Mouse (Mus musculus): ENCODE results near the gene Shisa4. TPM values are rescaled to one million over a fixed set of nuclear protein-coding genes. Genes with fewer than 3 reads are reported as not detected.

Shisa4 gene
- polyA plus RNA-seq, 1 experiment from 2014 or later = 14.5 TPM

DNA sequence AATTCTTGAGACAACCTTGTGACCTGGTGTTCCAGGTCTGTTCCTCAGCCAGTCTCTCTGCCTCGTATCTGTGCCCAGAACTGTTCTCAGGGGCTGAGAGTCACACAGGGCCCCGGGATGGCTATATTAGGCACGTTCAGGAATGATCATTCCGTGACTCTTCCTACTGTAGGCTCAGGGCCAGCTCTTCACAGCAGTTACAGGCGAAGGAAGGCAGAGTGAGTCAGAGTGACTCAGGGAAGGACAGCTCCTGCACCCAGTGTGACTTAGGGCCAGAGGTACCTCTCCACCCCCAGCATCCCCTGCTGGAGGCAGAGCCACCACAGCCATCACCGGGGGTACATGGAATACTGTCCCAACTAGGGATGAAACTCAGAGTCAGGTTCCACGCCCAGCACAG is 8.0 kb downstream of the Shisa4 start:
- DNase-seq (ENCODE audit: low spot score) = no peak

DNA sequence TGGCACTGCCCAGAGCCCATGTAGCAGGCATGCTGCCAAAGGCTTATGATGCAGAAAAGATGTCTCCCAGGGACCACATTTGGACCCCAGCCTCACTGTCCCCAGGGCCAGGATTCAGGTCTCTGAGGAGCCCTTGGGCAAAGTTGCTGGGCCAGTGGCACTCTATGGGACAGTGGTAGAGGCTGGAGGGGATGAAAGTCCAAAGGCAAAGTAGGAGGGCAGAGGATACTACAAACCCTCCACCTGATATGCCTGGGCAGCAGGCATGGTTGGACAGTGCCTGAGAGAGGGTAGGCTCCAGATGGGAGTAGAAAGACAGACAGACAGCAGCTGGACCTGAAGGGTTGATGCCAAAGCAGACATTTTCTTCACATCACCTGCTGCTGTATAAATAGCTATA is 8.7 kb downstream of the Shisa4 start:
- DNase-seq (ENCODE audit: low spot score) = no peak

DNA sequence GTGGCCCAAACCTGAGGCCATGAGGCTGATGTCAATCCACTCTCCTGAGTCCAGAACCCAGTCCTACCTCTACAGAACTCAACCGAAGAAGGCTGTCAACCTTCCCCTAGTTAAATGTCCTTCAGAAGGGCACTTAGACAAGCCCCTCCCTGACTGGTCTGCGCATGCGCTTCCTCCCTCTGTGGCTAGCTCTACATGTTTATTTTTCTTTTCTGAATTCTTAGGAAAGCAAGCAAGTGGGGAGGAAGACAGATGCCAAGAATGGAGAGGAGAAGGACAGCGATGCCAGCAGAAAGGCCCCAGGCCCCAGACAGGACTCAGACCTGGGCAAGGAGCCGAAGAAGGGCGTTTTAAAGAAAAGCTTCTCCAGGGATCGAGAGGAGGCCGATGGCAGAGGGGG is 11.6 kb downstream of the Shisa4 start:
- DNase-seq (ENCODE audit: low spot score) = no peak

DNA sequence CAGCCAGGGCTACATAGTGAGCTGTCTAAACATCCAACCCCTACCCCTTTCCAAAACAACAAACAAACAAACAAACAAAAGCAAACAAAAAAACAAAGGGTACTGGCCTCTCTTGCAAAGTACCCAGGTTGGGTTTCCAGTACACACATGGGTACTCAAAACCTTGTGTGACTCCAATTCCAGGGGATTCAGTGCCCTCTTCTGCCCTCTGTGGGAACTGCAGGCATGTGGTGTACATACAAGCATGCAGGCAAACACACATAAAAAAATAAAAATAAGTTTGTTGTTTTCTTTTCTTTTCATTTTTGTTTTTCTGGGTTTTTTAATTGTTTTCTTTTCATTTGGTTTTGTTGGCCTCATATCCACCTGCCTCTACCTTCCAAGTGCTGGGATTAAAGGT is 12.9 kb downstream of the Shisa4 start:
- no peak for DNase-seq (ENCODE audit: low spot score)

DNA sequence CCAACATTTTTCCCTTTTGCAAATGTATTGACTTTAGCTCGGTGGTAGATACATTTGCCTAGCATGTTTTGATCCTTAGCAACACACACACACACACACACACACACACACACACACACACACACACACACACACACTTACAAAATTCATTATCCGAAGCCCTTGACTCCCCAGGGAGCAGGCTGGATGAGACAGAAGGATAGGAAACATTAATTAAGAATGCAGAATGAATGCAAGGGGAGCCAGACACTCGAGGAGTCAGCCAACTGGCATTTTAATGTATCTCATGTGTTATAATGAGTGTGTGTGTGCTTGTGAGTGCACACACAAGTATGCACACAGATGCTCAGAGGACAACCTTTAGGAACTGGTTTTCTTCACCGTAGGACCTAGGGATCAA is 13.5 kb downstream of the Shisa4 start:
- DNase-seq (ENCODE audit: low spot score) = no peak

DNA sequence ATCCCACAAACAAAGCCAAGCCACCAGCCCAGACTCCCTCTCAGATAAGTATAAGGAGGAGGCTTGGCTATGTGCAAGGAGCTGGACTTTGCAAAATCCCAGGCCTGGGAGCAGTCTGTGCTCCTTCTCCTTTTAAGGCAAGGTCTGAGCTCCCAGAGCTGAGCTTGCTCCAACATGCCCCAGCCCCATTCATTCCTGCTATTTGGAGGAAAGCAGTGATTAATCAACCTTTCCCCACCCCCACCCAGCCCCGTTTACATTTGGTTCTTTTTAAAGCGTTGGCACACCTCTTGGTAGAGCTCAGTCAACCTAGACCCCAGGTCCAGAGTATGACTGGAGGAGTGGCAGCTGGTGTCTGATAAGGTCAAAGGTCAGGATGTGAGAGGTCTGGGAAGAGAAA is 16.0 kb downstream of the Shisa4 start:
- no peak for DNase-seq (ENCODE audit: low spot score)

DNA sequence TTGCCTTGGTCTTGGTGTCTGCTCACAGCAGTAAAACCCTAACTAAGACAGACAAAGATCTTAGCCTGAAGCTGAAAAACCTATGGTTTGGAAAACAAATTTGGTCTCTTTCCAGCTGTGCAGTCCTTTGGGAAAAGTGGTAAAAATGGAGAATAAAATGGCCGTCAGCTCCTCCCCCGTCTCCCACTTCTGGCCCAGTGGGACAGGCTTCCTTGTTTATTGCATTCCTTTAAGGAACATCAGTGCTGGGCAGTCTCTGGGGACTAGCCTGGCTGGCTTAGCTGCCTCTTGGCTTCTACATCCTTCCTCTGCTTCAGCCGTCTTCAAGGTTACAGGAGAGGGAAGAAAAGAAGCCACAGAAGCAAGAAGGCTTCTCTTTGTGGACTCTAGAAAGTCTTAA is 23.1 kb downstream of the Shisa4 start:
- DNase-seq (ENCODE audit: low spot score) = no peak

DNA sequence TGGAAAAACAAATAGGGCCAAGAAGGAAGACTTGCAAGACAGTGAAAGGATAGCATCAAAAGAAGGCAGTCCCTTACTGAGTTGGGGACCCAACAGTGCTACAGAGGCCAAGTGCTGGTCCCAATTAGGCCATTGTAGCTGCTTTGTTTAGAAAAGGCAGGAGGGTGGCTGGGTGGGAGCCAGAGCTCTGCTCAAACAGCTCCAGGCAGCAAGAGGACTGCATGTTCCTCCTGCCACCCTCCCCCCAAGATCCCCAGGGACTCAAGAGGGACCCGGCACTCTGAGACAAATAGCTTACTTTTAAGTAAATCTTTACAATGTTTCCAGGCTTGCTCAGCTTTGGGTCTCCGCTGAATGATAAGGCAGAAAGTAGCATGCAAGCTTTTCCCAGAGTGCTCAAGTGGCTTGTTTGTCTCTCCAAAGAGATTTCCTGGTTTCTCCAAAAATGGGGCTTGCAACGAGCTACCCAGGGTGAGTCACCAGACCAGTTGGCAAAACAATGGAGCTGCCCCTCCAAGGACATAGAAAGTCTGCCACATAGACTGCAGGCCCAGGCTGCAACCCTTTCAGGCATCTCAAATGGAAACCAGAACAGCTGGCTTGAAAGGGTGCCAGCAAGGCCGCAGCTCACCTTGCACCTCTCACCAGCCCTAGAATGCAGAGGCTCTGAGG is 27.4 kb downstream of the Shisa4 start:
- no peak for DNase-seq (ENCODE audit: low spot score)

DNA sequence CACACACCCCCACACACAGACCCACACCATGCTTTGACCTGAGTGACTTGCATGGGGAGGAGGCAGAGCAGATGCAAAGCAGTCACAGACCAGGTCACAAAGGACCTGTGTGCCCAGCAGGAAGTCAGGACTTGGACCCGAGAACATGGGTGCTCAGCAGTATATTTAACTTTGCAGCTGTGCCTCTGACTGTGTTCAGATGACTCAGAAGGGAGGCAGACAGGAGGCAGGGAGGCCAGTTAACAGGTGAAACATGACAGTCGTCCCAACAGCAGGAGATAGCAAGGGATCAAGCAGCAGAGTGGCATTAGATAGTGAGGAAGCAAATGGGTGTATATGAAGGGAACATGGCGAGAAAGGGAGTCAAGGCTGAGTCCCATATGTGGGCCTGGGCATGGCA is 28.1 kb downstream of the Shisa4 start:
- DNase-seq (ENCODE audit: low spot score) = no peak

DNA sequence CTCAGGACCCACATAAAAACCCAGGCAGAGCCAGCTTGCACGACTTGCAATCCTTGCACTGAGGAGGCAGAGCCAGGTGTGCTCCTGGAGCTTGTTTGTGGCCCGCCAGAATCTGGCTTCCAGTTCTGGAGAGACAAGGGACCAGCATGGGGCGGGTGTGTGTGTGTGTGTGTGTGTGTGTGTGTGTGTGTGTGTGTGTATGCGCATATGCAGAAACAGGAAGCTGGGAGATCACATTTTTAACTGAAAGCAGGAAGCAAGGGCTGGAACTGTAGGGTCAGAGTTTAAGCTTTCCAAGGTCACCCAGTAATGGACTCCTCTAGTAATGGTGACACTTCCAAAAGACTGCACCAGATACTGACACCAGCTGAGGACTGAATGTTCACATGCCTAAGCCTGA is 31.0 kb downstream of the Shisa4 start:
- DNase-seq (ENCODE audit: low spot score) = no peak

DNA sequence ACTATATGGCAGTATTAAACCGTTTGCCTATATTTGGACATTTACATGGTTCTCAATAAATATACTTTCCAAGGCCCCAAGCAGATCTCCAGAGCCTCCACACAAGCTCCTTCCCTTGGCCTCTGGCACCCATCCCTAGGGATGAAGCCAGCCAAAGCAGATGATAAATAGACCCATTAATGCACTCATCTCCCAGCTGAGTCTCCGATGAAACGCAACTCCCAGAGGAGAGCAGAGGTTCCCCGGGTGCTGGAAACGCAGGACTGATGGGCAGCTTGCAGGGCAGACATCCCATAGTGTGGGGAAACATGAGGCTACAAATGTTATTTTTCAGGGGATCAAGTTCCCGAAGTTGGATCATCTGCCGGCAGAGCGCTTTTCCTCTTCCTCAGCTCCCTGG is 33.1 kb downstream of the Shisa4 start:
- no peak for DNase-seq (ENCODE audit: low spot score)

DNA sequence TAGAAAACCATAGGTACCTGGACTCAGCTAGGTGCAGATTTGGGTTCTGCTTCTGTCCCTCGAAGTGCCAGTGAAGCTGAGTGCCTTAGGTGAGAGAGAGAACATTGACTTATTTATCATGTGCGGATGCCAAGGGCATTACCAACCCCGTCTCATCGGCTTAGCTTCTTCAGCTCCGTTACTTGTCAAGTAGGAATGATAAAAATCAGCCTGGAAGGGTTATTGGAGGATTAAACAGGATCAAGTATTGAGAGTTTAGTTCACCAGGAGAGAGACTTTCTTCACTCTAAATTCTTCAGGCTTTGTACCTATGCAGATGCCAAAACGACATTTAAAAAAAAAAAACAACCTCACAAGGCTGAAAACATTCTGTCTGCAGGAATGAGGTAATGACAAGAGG is 44.5 kb downstream of the Shisa4 start:
- DNase-seq (ENCODE audit: low spot score) = no peak

DNA sequence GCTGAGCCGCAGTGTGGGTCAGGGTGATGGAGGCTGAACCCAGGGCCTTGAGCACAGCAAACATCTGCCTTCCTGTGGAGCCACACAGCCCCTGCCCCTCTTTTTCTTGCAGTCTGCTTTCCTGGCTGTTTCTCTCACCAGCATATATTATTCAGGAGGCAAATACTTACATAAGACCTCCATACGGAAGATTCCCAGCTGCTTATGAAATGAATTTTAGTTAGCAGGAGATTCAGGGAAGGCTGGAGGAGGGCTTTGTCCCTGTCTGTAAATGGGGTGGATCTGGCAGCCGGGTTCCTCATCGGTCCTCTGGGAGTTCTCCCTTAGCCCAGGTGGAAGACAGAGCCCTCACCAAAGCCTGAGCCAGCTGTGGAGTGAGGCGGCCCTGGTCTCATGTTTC is 46.7 kb downstream of the Shisa4 start:
- DNase-seq (ENCODE audit: low spot score) = no peak

DNA sequence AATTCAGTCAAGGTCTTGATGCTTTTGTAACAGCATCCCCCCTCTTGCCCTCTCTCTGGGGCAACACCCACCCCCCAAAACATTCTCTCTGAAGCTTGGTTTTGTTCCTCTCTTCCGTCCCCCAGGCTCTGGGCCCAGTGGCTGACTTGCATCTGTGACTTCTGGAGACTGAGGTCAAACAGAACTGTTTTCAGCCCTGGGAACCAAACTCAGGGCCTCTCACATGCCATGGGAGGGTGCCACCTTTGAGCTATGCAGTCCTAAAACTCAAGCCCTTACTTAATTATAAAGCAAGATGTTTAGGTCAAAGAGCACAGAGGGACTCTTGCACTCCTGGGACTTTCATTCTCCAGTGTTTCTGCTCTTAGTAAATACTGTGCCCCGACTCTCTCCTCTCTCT is 49.1 kb downstream of the Shisa4 start:
- no peak for DNase-seq (ENCODE audit: low spot score)

DNA sequence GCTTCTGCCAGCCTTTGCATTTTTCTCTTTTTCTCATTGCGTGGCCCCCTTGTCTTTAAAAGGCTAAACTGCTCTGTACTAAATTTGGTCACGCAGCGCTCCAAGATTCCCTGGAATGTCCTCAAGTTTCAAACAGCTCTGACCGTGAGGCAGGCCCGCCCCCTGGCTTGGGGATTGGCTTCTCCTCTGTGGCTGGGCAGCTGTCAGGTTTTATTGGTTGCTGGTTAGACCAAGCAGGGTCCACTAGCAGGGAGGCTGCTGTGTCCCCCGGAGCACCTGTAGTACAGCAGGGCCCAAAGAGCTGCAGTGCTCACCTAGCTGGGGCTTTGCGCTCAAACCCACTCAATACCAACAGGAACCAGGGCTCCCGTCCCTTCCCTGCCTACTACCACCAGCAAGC is 50.5 kb downstream of the Shisa4 start, which contains the start of gene Lmod1:
TSS of gene Lmod1 (plus strand) at position 237 of the 400 bp plus-strand sequence.
- DNase-seq (ENCODE audit: low spot score) = no peak

DNA sequence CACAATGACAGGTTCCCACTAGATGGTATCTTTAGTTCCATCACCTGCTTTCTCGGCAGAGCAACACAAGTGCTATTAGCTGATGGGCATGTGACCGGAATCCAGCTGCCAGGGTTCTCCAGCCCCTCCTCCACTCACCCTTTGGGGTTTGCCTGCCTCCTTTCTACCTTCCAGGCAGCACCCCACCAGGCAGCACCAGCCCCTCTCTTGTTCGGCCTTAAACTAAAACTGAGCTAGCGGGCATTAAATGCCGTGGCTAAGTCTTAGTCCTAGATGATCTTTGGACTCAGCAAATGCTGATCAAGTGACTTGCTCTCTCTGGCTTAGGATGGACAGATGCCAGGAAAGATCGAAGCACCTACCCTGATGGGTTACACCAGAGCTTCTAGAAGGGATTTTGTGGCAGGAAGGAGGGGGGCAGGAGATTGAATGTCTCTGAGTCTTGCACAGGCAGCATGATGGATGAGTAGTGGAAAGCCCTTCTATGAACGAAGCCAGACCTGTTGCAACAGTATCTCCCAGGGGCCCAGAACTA is 51.6 kb downstream of the Shisa4 start:
- no peak for DNase-seq (ENCODE audit: low spot score)

Other genes with a start within 250 kb of the Shisa4 start
- 108 and 118 TPM in 2 replicates for gene Ptpn7, start 242.5 kb downstream of the Shisa4 start, polyA plus RNA-seq (2015; fragmentation: Nextera tagmentation; extraction: Ambion mirVana)
- gene Arl8a, start 228.4 kb downstream of the Shisa4 start, polyA plus RNA-seq (2015; fragmentation: Nextera tagmentation; extraction: Ambion mirVana) = 32.6 and 34.8 TPM in 2 replicates
- gene Gpr37l1, start 207.6 kb downstream of the Shisa4 start, polyA plus RNA-seq (2015; fragmentation: Nextera tagmentation; extraction: Ambion mirVana) = 0.09 and 0.13 TPM in 2 replicates
- gene Elf3, start 116.7 kb downstream of the Shisa4 start, polyA plus RNA-seq (2015; fragmentation: Nextera tagmentation; extraction: Ambion mirVana) = 4.4 and 5.0 TPM in 2 replicates
- gene Rnpep, start 91.2 kb downstream of the Shisa4 start, polyA plus RNA-seq (2015; fragmentation: Nextera tagmentation; extraction: Ambion mirVana) = 58.1 and 66.1 TPM in 2 replicates
- 235 TPM in 2 replicates for gene Timm17a, start 61.5 kb downstream of the Shisa4 start, polyA plus RNA-seq (2015; fragmentation: Nextera tagmentation; extraction: Ambion mirVana)
- gene Lmod1, start 50.4 kb downstream of the Shisa4 start, polyA plus RNA-seq (2015; fragmentation: Nextera tagmentation; extraction: Ambion mirVana) = 0.55 and 0.89 TPM in 2 replicates
- 45.0 and 51.9 TPM in 2 replicates for gene Ipo9, start 55.3 kb upstream of the Shisa4 start, polyA plus RNA-seq (2015; fragmentation: Nextera tagmentation; extraction: Ambion mirVana)
- gene Nav1, start 232.1 kb upstream of the Shisa4 start, polyA plus RNA-seq (2015; fragmentation: Nextera tagmentation; extraction: Ambion mirVana) = 3.3 and 3.5 TPM in 2 replicates

All from thymus, postnatal 0 days (tissue).